Mouse (Mus musculus) heart, adult 2 months (tissue): ENCODE data around the gene Rps3.

ENCODE experiments used
- EP300 ChIP-seq: fragments of 200-500 bp; IDR thresholded peaks from 2 replicates; pipeline ENCODE4 v1.6.1; 2011; ENCODE audit warnings: low read depth, low read length, control low read depth; ENCODE audit not compliant: insufficient read depth
- POLR2A ChIP-seq: fragments of 200-500 bp; IDR thresholded peaks from 2 replicates; pipeline ENCODE4 v1.6.1; 2011; ENCODE audit warnings: mild to moderate bottlenecking, low read depth, low read length, control low read depth; ENCODE audit not compliant: insufficient read depth

GRCm38 (mm10) chr7:99432863-99433262 is 50.7 kb downstream of the Rps3 start:
- TF ChIP-seq EP300 (no peak), POLR2A (no peak)
